Mouse (Mus musculus): ENCODE results near the gene Gsta2. TPM values are rescaled to one million over a fixed set of nuclear protein-coding genes. Genes with fewer than 3 reads are reported as not detected.
"Not testable (repeated sequence)": the region's sequence is repeated elsewhere in the genome, so short reads cannot be mapped to it uniquely, and the experiment has no call there.

Gene Gsta2
- polyA plus RNA-seq, 1 experiment from 2014 or later = 2.1 TPM

GRCm38 (mm10) chr9:78378113-78378785, 22.7 kb upstream of the Gsta2 start, which contains the start of gene Ooep:
Gene Ooep, minus strand, starts transcription at chr9:78378725.
- CTCF ChIA-PET = interaction anchor here (1.5 kb wide), 1 partner anchor 21 kb away, joined by 4 read pairs; no protein-coding TSS in a partner anchor
- POLR2A ChIA-PET = no interaction called here
- in situ Hi-C loops (cut with MboI; ENCODE audit: low pct_unique_long_range_greater_than_20kb) = no loop called here
- DNase-seq (ENCODE audit: low read depth, low spot score) (no peak), ATAC-seq (no peak)
- no peaks in the 10 kb centered on the region for H3K27me3 ChIP-seq
- TF ChIP-seq CTCF (IDR thresholded peaks at IDR 0.05) = no peak

GRCm38 (mm10) chr9:78377546-78377945, 22.0 kb upstream of the Gsta2 start:
- ChIA-PET POLR2A (no interaction called here), CTCF (interaction anchor here (1.5 kb wide), 1 partner anchor 20 kb away, joined by 4 read pairs; no protein-coding TSS in a partner anchor)
- ATAC-seq (no peak), DNase-seq (ENCODE audit: low read depth, low spot score) (no peak)
- TF ChIP-seq CTCF (IDR thresholded peaks at IDR 0.05) = no peak
- H3K27me3 ChIP-seq = no peaks in the 10 kb centered on the region
- in situ Hi-C loops (cut with MboI; ENCODE audit: low pct_unique_long_range_greater_than_20kb) = no loop called here

GRCm38 (mm10) chr9:78375486-78375885, 19.9 kb upstream of the Gsta2 start:
- ChIA-PET CTCF (no interaction called here), POLR2A (interaction anchor here (0.9 kb wide), 1 partner anchor 18 kb away, joined by 3 read pairs; no protein-coding TSS in a partner anchor)
- ATAC-seq (no peak), DNase-seq (ENCODE audit: low read depth, low spot score) (no peak)
- H3K27me3 ChIP-seq = no peaks in the 10 kb centered on the region
- in situ Hi-C loops (cut with MboI; ENCODE audit: low pct_unique_long_range_greater_than_20kb) = no loop called here
- TF ChIP-seq CTCF (IDR thresholded peaks at IDR 0.05) = no peak

- in situ Hi-C loops (cut with MboI; ENCODE audit: low pct_unique_long_range_greater_than_20kb) = loop anchor here (25.0 kb wide), 1 partner anchor 162 kb away; no protein-coding TSS in a partner anchor
- ATAC-seq (no peak), DNase-seq (ENCODE audit: low read depth, low spot score) (no peak)
- POLR2A ChIA-PET = interaction anchor here (0.9 kb wide), 1 partner anchor 17 kb away, joined by 3 read pairs; no protein-coding TSS in a partner anchor
- TF ChIP-seq CTCF (IDR thresholded peaks at IDR 0.05) = no peak
- no peaks in the 10 kb centered on the region for H3K27me3 ChIP-seq
- CTCF ChIA-PET = no interaction called here
Measured at GRCm38 (mm10) chr9:78374885-78375389, 19.3 kb upstream of the Gsta2 start.

GRCm38 (mm10) chr9:78374397-78374796, 18.8 kb upstream of the Gsta2 start:
- no peaks in the 10 kb centered on the region for H3K27me3 ChIP-seq
- in situ Hi-C loops (cut with MboI; ENCODE audit: low pct_unique_long_range_greater_than_20kb) = loop anchor here (25.0 kb wide), 1 partner anchor 163 kb away; no protein-coding TSS in a partner anchor
- TF ChIP-seq CTCF (IDR thresholded peaks at IDR 0.05) = no peak
- no peak for DNase-seq (ENCODE audit: low read depth, low spot score)
- POLR2A ChIA-PET = no interaction called here
- ATAC-seq = no peak
- CTCF ChIA-PET = interaction anchor here (2.1 kb wide), 1 partner anchor 17 kb away, joined by 5 read pairs; no protein-coding TSS in a partner anchor

- ChIA-PET CTCF (interaction anchor here (2.1 kb wide), 1 partner anchor 15 kb away, joined by 5 read pairs; no protein-coding TSS in a partner anchor), POLR2A (no interaction called here)
- no peaks in the 10 kb centered on the region for H3K27me3 ChIP-seq
- DNase-seq (ENCODE audit: low read depth, low spot score) (no peak), ATAC-seq (no peak)
- no peak for TF ChIP-seq CTCF (IDR thresholded peaks at IDR 0.05)
- in situ Hi-C loops (cut with MboI; ENCODE audit: low pct_unique_long_range_greater_than_20kb) = loop anchor here (25.0 kb wide), 1 partner anchor 164 kb away; no protein-coding TSS in a partner anchor
Measured at GRCm38 (mm10) chr9:78372827-78373504, 17.4 kb upstream of the Gsta2 start.

- POLR2A ChIA-PET = interaction anchor here (1.5 kb wide), 1 partner anchor 14 kb away, joined by 4 read pairs; no protein-coding TSS in a partner anchor
- in situ Hi-C loops (cut with MboI; ENCODE audit: low pct_unique_long_range_greater_than_20kb) = loop anchor here (25.0 kb wide), 1 partner anchor 166 kb away; no protein-coding TSS in a partner anchor
- ATAC-seq (no peak), DNase-seq (ENCODE audit: low read depth, low spot score) (no peak)
- TF ChIP-seq CTCF (IDR thresholded peaks at IDR 0.05) = no peak
- CTCF ChIA-PET = no interaction called here
- H3K27me3 ChIP-seq = no peaks in the 10 kb centered on the region
Measured at GRCm38 (mm10) chr9:78371441-78371840, 15.9 kb upstream of the Gsta2 start.

- H3K27me3 ChIP-seq = no peaks in the 10 kb centered on the region
- POLR2A ChIA-PET = interaction anchor here (1.5 kb wide), 1 partner anchor 16 kb away, joined by 4 read pairs; no protein-coding TSS in a partner anchor
- no peak for TF ChIP-seq CTCF (IDR thresholded peaks at IDR 0.05)
- ATAC-seq (no peak), DNase-seq (ENCODE audit: low read depth, low spot score) (no peak)
- in situ Hi-C loops (cut with MboI; ENCODE audit: low pct_unique_long_range_greater_than_20kb) = loop anchor here (25.0 kb wide), 1 partner anchor 168 kb away; no protein-coding TSS in a partner anchor
- CTCF ChIA-PET = no interaction called here
Measured at GRCm38 (mm10) chr9:78369786-78370185, 14.2 kb upstream of the Gsta2 start.

- ATAC-seq (no peak), DNase-seq (ENCODE audit: low read depth, low spot score) (no peak)
- CTCF ChIA-PET = no interaction called here
- no peaks in the 10 kb centered on the region for H3K27me3 ChIP-seq
- POLR2A ChIA-PET = no interaction called here
- in situ Hi-C loops (cut with MboI; ENCODE audit: low pct_unique_long_range_greater_than_20kb) = loop anchor here (25.0 kb wide), 1 partner anchor 168 kb away; no protein-coding TSS in a partner anchor
- TF ChIP-seq CTCF (IDR thresholded peaks at IDR 0.05) = no peak
Measured at GRCm38 (mm10) chr9:78369349-78369748, 13.8 kb upstream of the Gsta2 start.

- TF ChIP-seq CTCF (IDR thresholded peaks at IDR 0.05) = no peak
- in situ Hi-C loops (cut with MboI; ENCODE audit: low pct_unique_long_range_greater_than_20kb) = loop anchor here (25.0 kb wide), 1 partner anchor 169 kb away; no protein-coding TSS in a partner anchor
- POLR2A ChIA-PET = no interaction called here
- no peaks in the 10 kb centered on the region for H3K27me3 ChIP-seq
- no peak for ATAC-seq
- no peak for DNase-seq (ENCODE audit: low read depth, low spot score)
- CTCF ChIA-PET = no interaction called here
Measured at GRCm38 (mm10) chr9:78368671-78369293, 13.2 kb upstream of the Gsta2 start.

GRCm38 (mm10) chr9:78367959-78368358, 12.4 kb upstream of the Gsta2 start, which contains the start of gene Dppa5a:
Gene Dppa5a, minus strand, starts transcription at chr9:78368177.
- in situ Hi-C loops (cut with MboI; ENCODE audit: low pct_unique_long_range_greater_than_20kb) = loop anchor here (25.0 kb wide), 1 partner anchor 169 kb away; no protein-coding TSS in a partner anchor
- POLR2A ChIA-PET; ATAC-seq; CTCF ChIA-PET; DNase-seq (ENCODE audit: low read depth, low spot score); H3K27me3 ChIP-seq: not testable (repeated sequence)
